Mouse (Mus musculus) spleen, postnatal 36 days (tissue): ENCODE data around the gene Meioc.
A peak's percentile ranks its signal among the peaks of the same experiment; 100 is the strongest.

Source experiments
- DNase-seq, 2 experiments: peaks; one replicate each; pipeline ENCODE4 v3.0.0; 2022; ENCODE audit warnings: low spot score in 2 of 2, mixed read lengths in 1 of 2

Meioc gene

GRCm38 (mm10) chr11:102663416-102663815, at the start of gene Meioc:
Gene Meioc, plus strand, starts transcription at chr11:102663716.
- no peak for DNase-seq

- no peak for DNase-seq
Measured at GRCm38 (mm10) chr11:102619449-102619848, 44.1 kb upstream of the Meioc start.

DNA sequence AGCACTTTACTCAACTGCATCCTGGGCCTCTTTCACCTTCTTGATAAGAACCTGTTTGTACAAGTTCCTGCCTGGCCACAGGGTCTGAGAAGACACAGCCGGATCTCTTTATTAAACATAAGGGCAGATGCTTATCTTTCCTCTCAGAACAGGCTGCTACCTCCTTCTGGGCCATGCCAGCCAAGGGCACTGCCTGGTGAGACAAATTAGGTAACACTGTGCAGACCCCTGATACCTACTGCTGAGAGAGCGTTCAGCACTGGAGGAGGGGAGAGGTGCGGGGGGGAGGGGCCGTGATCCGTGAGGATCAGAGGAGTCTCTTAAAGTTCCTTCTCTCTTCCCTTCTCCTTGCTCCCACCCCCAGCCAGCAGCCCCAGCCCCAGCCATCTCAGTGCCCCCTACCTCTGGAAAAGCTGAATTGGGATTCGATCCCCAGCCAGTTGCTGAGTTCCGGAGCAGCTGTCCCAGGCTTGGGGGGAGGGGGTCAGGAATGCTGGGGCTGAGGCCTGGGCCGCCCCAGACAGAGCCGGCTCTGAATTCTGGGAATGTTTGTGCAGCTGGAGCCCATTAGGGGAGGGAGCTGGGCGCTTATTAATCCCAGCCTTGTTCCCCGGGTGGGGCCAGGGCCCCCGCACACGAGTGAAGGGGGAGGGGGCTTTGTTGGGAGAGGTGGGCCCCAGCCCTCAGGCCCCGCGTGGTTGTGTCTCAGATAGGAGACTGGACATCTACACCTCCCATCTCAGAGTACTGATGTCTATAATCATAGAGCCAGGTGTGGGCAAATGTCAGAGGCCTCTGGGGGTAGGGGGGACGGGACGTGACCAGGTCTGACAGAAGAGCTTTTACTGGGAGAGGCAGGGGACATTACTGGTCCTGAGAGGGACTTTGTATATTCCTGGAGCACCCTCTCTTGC, 39.4 kb upstream of the Meioc start:
- no peak for DNase-seq

GRCm38 (mm10) chr11:102624888-102625407, 38.6 kb upstream of the Meioc start:
- DNase-seq, result no peak

GRCm38 (mm10) chr11:102627171-102627931, 36.2 kb upstream of the Meioc start:
- DNase-seq, result no peak

DNA sequence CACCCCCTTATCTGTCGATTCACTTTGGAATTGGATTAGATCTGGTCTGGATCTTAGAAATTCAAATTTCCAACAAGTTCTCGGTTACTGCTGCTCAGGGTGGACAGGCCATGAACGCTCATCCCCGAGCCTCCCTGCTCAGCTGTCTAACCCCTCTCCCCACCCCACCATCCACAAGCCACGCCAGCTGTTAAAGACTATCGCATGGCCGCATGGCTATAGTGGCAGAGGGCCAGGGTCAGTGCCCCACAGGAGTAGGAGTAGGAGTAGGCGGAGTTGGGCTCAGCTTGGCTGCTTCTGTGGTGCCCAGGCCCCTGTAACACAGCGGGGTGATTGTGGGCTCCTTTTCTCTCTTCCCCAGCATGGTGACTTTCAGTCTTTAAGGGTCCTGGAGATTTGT, 35.0 kb upstream of the Meioc start:
- no peak for DNase-seq

DNA sequence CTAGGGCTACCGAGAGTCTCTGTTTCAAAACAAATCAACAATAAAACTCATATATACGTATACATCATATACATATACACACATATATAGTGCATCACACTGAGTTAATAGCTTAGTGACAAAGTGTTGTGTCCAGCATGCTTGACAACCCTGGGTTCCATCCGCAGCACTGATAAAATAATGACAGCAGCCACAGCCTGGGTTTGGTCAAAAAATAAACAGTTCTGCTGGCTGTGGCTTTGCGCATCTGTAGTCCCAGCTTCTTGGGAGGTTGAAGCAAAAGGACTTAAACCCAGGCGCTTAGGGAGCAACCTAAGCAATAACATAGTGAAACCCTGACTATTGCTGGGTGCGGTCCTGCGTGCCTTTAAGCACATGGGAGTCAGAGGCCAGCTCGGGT, 34.1 kb upstream of the Meioc start:
- no peak for DNase-seq

GRCm38 (mm10) chr11:102630731-102631130, 32.8 kb upstream of the Meioc start:
- DNase-seq, result no peak

- DNase-seq, result no peak
Measured at GRCm38 (mm10) chr11:102631203-102631602, 32.3 kb upstream of the Meioc start.

DNA sequence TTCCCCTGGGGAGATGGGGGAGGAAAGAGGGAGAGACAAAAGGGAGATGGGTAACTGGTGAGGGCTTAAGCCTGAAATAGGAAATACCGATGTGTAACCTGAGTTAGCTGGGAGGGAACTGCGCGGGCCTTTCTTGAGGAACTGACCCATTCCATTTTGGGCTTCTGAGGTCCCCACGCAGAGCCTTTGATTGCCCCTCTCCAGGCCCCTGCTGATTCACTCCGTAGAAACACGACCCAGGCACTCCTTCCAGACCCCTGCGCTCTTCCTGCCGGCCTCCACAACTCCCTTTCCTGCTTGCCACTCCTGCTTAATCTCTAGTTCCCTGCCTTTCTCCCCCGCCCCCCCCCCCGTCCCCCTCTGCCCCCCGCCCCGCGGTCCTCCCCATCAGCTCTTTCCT, 30.8 kb upstream of the Meioc start:
- no peak for DNase-seq

GRCm38 (mm10) chr11:102633379-102633778, 30.1 kb upstream of the Meioc start:
- DNase-seq, result no peak

- DNase-seq, result no peak
Measured at GRCm38 (mm10) chr11:102636887-102637286, 26.6 kb upstream of the Meioc start.

DNA sequence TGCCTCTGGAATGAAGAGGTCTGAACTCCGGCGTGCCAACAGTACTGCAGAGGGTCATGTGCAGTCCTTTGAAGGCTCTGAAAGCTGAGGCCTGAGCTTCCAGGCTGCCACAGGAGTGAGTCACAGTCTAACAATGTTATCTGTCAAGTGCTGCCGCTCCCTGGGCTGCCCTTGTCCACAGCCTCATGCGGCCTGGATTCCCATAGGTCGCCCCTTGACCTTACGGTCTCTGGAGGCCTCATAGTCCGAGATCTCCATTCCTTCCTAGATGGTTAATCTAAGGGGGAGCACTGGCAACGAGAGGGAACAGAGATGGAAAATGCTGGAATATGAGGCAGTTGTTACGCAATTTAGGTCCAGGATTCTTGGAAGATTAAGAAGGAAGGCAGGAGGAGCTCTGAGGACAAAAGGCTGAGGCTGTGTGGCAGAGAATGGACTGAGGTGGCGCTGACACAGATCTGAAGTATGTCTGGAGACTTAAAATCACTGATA, 19.6 kb upstream of the Meioc start:
- no peak for DNase-seq

GRCm38 (mm10) chr11:102646226-102646625, 17.3 kb upstream of the Meioc start:
- no peak for DNase-seq

GRCm38 (mm10) chr11:102647885-102648284, 15.6 kb upstream of the Meioc start:
- DNase-seq, result no peak

DNA sequence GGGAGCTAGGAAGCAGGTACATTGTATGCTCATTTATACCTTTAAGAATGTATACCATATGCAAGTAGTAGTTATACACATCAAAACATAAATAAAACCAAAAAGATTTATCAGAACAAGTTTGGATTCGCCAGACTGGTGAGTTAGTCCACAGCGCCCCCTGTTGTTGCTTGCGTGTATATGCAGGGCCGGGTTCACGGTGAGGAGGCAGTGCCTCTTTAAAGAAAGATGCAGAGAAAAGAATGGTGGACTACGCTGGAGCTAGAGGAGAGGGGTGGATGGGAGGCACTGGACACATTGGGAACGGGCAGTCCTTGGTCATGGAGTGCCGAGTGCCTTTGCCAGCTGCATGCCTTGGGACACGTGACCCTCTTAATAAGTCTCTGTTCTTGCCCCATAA, 12.1 kb upstream of the Meioc start:
- peak in 1 of 2 experiments; percentile 10 for DNase-seq

DNA sequence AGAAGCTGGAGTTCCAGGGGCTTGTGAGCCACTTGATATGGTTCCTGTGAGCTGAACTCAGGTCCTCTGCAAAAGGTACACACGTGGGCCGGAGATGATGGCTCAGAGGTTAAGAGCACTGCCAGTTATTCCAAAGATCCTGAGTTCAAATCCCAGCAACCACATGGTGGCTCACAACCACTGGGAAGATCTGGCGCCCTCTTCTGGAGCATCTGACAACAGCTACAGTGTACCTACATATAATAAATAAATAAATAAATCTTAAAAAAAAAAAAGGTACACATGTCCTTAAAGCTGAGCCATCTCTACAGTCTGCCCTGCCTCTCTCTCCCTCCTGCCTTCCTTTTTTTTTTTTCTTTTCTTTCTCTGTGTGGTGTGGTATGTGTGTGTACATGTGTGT, 10.7 kb upstream of the Meioc start:
- DNase-seq, result no peak

DNA sequence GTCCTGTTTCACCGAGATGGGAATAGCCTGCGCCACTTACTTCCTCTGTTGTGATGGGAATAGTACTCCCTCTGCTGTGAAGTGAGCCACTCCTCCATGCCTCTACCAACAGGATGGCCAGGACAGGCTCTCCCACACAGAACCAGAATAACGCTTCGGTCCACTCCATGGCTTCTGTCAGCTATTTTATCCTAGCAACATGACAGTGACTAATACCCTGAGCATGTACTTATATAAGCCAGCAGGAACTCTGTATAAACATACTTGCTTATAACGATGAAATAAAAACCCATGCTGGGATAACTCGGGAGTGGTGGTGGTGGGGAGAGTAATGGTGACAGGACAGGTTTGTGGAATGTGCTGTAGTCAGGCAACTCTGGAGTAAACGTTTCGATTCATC, 7.6 kb upstream of the Meioc start:
- DNase-seq, result no peak

DNA sequence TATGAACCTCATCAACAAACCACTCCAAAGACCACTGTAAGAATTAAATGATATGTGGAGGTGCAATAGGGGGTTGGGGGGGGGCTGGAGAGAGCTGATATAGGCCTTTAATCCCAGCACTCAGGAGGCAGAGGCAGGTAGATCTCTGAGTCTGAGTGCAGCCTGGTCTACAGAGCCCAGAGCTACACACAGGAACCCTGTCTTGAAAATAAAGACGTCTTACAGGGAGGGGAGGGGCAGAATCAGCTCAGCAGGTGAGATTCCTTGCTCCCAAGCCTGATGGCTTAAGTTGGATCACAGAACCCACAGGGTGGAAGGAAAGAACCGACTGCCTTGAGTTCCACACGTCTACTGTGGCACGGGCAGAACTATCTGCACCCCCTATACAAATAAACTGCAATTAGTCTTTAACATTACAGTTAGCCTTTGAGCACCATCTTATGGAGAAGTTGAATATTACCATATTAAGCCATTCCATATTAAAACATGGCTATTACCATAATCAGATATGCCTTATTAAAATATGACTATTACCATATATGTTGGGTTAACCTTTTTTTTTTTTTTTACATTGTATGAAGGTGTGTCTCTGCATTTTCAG, 7.1 kb upstream of the Meioc start:
- DNase-seq, result no peak

DNA sequence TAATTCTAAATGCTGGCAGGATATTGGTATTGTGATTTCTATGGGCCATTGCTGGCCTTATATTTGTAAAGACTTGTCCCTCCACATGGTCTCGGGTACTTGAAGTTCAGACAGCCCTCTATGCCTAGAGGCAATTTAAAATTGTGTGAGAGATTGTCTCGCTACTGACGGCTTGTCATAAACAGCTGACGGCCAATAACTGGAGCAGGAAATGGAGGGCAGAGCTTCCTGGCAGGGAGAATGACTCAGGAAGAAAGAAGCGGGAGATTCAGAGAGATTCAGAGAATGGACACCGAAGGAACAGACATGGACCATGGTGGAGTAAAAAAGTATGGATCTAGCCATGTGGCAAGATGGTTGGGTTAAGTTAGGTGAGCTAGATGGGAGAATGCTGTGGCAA, 6.6 kb upstream of the Meioc start:
- DNase-seq, result no peak

DNA sequence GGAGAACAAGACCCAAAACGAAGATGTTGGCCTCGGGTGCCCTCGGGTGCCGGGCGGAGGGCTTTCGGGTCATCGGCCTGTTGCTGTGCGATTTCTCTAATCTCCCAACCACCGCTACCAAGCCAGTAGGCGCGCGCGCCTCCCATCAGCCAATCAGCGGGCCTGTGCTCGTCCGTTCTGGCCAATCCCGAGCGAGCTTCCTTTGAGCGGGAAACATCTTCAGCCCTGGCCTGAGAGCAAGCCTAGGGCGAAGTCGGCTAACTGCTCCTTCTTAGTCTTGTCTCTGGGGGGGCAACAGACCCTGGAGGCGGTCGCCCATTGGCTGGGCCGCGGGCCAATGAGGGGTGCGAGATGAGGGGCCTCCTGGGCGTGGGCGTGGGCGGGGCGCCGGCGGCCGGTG, 1.6 kb downstream of the Meioc start:
- DNase-seq, result no peak
